Mouse (Mus musculus): ENCODE results near the gene Hhip.

Gene Hhip

GRCm38 (mm10) chr8:80057198-80058174 lies at the start of gene Hhip:
Gene Hhip (minus strand): TSS chr8:80058006.
- in situ Hi-C loops (cut with MboI, MseI): no loop called here

GRCm38 (mm10) chr8:80087021-80087420 lies 29.2 kb upstream of the Hhip start:
- in situ Hi-C loops (cut with MboI, MseI): no loop called here

GRCm38 (mm10) chr8:80058193-80058592 lies 387 bp upstream of the Hhip start:
- in situ Hi-C loops (cut with MboI, MseI): no loop called here

- in situ Hi-C loops (cut with MboI, MseI): no loop called here
Measured at GRCm38 (mm10) chr8:80056331-80057070, 1.3 kb downstream of the Hhip start.

- in situ Hi-C loops (cut with MboI, MseI): no loop called here
Measured at GRCm38 (mm10) chr8:80055777-80056176, 2.0 kb downstream of the Hhip start.

GRCm38 (mm10) chr8:80055094-80055493 lies 2.7 kb downstream of the Hhip start:
- in situ Hi-C loops (cut with MboI, MseI): no loop called here

GRCm38 (mm10) chr8:80054216-80054615 lies 3.6 kb downstream of the Hhip start:
- in situ Hi-C loops (cut with MboI, MseI): no loop called here

- in situ Hi-C loops (cut with MboI, MseI): no loop called here
Measured at GRCm38 (mm10) chr8:80052838-80053237, 5.0 kb downstream of the Hhip start.

- in situ Hi-C loops (cut with MboI, MseI): no loop called here
Measured at GRCm38 (mm10) chr8:80051494-80051893, 6.3 kb downstream of the Hhip start.

- in situ Hi-C loops (cut with MboI, MseI): no loop called here
Measured at GRCm38 (mm10) chr8:80049256-80050005, 8.4 kb downstream of the Hhip start.

GRCm38 (mm10) chr8:80048256-80048655 lies 9.6 kb downstream of the Hhip start:
- in situ Hi-C loops (cut with MboI, MseI): no loop called here

GRCm38 (mm10) chr8:80037644-80038253 lies 20.1 kb downstream of the Hhip start:
- in situ Hi-C loops (cut with MboI, MseI): no loop called here

- in situ Hi-C loops (cut with MboI, MseI): no loop called here
Measured at GRCm38 (mm10) chr8:80032604-80033003, 25.2 kb downstream of the Hhip start.

GRCm38 (mm10) chr8:80031330-80032293 lies 26.2 kb downstream of the Hhip start:
- in situ Hi-C loops (cut with MboI, MseI): no loop called here

- in situ Hi-C loops (cut with MboI, MseI): no loop called here
Measured at GRCm38 (mm10) chr8:80029631-80030030, 28.2 kb downstream of the Hhip start.

- in situ Hi-C loops (cut with MboI, MseI): no loop called here
Measured at GRCm38 (mm10) chr8:80020469-80020868, 37.3 kb downstream of the Hhip start.

- in situ Hi-C loops (cut with MboI, MseI): no loop called here
Measured at GRCm38 (mm10) chr8:80015818-80016217, 42.0 kb downstream of the Hhip start.

- in situ Hi-C loops (cut with MboI, MseI): no loop called here
Measured at GRCm38 (mm10) chr8:80004421-80004820, 53.4 kb downstream of the Hhip start.

GRCm38 (mm10) chr8:80002313-80002712 lies 55.5 kb downstream of the Hhip start:
- in situ Hi-C loops (cut with MboI, MseI): no loop called here

GRCm38 (mm10) chr8:79995075-79995474 lies 62.7 kb downstream of the Hhip start:
- in situ Hi-C loops (cut with MboI, MseI): no loop called here

Data from regulatory T cell (primary cell).